Comparison of ENCODE assay signal across 33 mouse cellular contexts in genomic region chr10:60158144-60158543, GRCm38 (mm10).
"Had no signal": no experiment of that assay in that cellular context is flagged by ENCODE, and none has a peak within 500 bp of the region (broad histone marks: within the 10 kb centered on the region; RNA-seq: fewer than 3 reads in every experiment).

No protein-coding gene starts in this region.

- H3K4me2 ChIP-seq: heart, embryonic 11.5 days; heart, embryonic 12.5 days; heart, embryonic 13.5 days; heart, embryonic 15.5 days; hindbrain, embryonic 12.5 days; hindbrain, embryonic 13.5 days; hindbrain, embryonic 14.5 days; hindbrain, embryonic 15.5 days; intestine, embryonic 15.5 days; kidney, embryonic 15.5 days had no signal

- H3K4me1 ChIP-seq: heart, embryonic 10.5 days; heart, embryonic 12.5 days; heart, embryonic 13.5 days; heart, embryonic 15.5 days; hindbrain, embryonic 12.5 days; intestine, embryonic 15.5 days; kidney, embryonic 15.5 days had no signal

- H3K9ac ChIP-seq: heart, embryonic 12.5 days; heart, embryonic 13.5 days; heart, embryonic 15.5 days; hindbrain, embryonic 12.5 days; hindbrain, embryonic 13.5 days; hindbrain, embryonic 14.5 days; hindbrain, embryonic 15.5 days; intestine, embryonic 15.5 days; kidney, embryonic 15.5 days had no signal

- H3K27ac ChIP-seq: heart, embryonic 10.5 days; heart, embryonic 13.5 days; heart, embryonic 15.5 days; hindbrain, embryonic 10.5 days; hindbrain, embryonic 12.5 days; hindbrain, embryonic 13.5 days; hindbrain, embryonic 14.5 days; hindbrain, embryonic 15.5 days; hindbrain, postnatal 0 days; intestine, embryonic 15.5 days; kidney, embryonic 15.5 days; layer of hippocampus, adult 2 months had no signal

- H3K27me3 ChIP-seq: heart, embryonic 15.5 days; hindbrain, embryonic 12.5 days; hindbrain, embryonic 13.5 days; hindbrain, embryonic 15.5 days; intestine, embryonic 15.5 days; kidney, embryonic 15.5 days had no signal

- DNase-seq: heart, postnatal 10 days; heart, postnatal 14 days; heart, postnatal 36 days; heart, postnatal 4 days; kidney, adult 11 months; kidney, adult 18-20 months; kidney, adult 2 months; kidney, adult 8-10 months; kidney, adult 9 months; kidney, postnatal 14 days; kidney, postnatal 25 days; kidney, postnatal 36 days; kidney, postnatal 4 days; layer of hippocampus, adult 9-11 months; layer of hippocampus, postnatal 36 days had no signal

- H3K4me3 ChIP-seq: heart, embryonic 10.5 days; heart, embryonic 12.5 days; heart, embryonic 13.5 days; heart, embryonic 15.5 days; hindbrain, embryonic 10.5 days; hindbrain, embryonic 12.5 days; hindbrain, embryonic 13.5 days; hindbrain, embryonic 15.5 days; intestine, embryonic 15.5 days; kidney, embryonic 15.5 days; layer of hippocampus, adult 2 months had no signal

- H3K36me3 ChIP-seq: heart, embryonic 10.5 days; heart, embryonic 12.5 days; heart, embryonic 13.5 days; heart, embryonic 15.5 days; hindbrain, embryonic 10.5 days; hindbrain, embryonic 12.5 days; hindbrain, embryonic 13.5 days; hindbrain, embryonic 15.5 days; intestine, embryonic 15.5 days; kidney, embryonic 15.5 days had no signal

- ATAC-seq: hindbrain, embryonic 16.5 days; hindbrain, postnatal 0 days; inflammation-experienced regulatory T-cells, adult 6 months; intestine, embryonic 15.5 days; intestine, embryonic 16.5 days; intestine, postnatal 0 days had no signal

- H3K9me3 ChIP-seq: heart, embryonic 10.5 days; heart, embryonic 13.5 days; heart, embryonic 15.5 days; hindbrain, embryonic 10.5 days; hindbrain, embryonic 12.5 days; hindbrain, embryonic 13.5 days; hindbrain, embryonic 15.5 days; intestine, embryonic 15.5 days; kidney, embryonic 15.5 days had no signal
